Mouse (Mus musculus) neural tube, embryonic 13.5 days (tissue): ENCODE data around the gene Acads. TPM values are rescaled to one million over a fixed set of nuclear protein-coding genes. Genes with fewer than 3 reads are reported as not detected.
A peak's percentile ranks its signal among the peaks of the same experiment; 100 is the strongest.

Experiments
- ATAC-seq: fragments of 200-750 bp; cut with Nextera tagmentation; 2 replicates; pipeline ENCODE4 v1.8.0; 2017; ENCODE audit warnings: low read depth, mild to moderate bottlenecking, moderate TSS enrichment, moderate library complexity
- H3K27ac ChIP-seq: fragments of 300-500 bp; sonication (generic); replicated peaks from 2 replicates; pipeline ENCODE4 v1.5.1; 2015; ENCODE audit warnings: moderate library complexity, mild to moderate bottlenecking, inconsistent platforms
- H3K27me3 ChIP-seq: fragments of 300-500 bp; sonication (generic); 2 replicates; pipeline ENCODE4 v1.6.1; 2015; ENCODE audit warnings: mild to moderate bottlenecking, inconsistent platforms
- H3K36me3 ChIP-seq: fragments of 300-500 bp; sonication (generic); 2 replicates; pipeline ENCODE4 v1.6.1; 2015; ENCODE audit warnings: mild to moderate bottlenecking, inconsistent platforms
- H3K4me1 ChIP-seq: fragments of 300-500 bp; sonication (generic); replicated peaks from 2 replicates; pipeline ENCODE4 v1.6.1; 2015; ENCODE audit warnings: inconsistent platforms
- H3K4me2 ChIP-seq: fragments of 300-500 bp; sonication (generic); 2 replicates; pipeline ENCODE4 v1.6.1; 2015; ENCODE audit warnings: inconsistent platforms, mild to moderate bottlenecking, moderate library complexity
- H3K4me3 ChIP-seq: fragments of 300-500 bp; sonication (generic); 2 replicates; pipeline ENCODE4 v1.5.1; 2015; ENCODE audit warnings: mild to moderate bottlenecking, inconsistent platforms
- H3K9ac ChIP-seq: fragments of 300-500 bp; sonication (generic); 2 replicates; pipeline ENCODE4 v1.6.1; 2015; ENCODE audit warnings: moderate library complexity, mild to moderate bottlenecking, inconsistent platforms
- H3K9me3 ChIP-seq: fragments of 300-500 bp; sonication (generic); 2 replicates; pipeline ENCODE4 v1.6.1; 2016; ENCODE audit warnings: inconsistent platforms
- WGBS: fragments of 180-500 bp; shearing (Covaris S2); methylation state at CpG from one replicate; pipeline ENCODE4 v1.1.7; 2015; 5-methylcytosine and 5-hydroxymethylcytosine counted together
- polyA plus RNA-seq: library from polyadenylated mRNA; unstranded; fragments of >200 nt; fragmentation: Nextera tagmentation; extraction: Ambion mirVana; gene quantifications from 2 replicates; pipeline ENCODE4 v1.2.1, GENCODE M21; 2015

Gene Acads
- polyA plus RNA-seq, 1 experiment from 2014 or later, result 29.1 TPM

- no peaks in the 10 kb centered on the region for H3K27me3 ChIP-seq
- 87% methylated on average over 3 of the region's 3 CpGs for WGBS
- no peak overlapping the region for H3K27ac ChIP-seq
- no peak overlapping the region for H3K9ac ChIP-seq
- H3K9me3 ChIP-seq, result no peaks in the 10 kb centered on the region; the same call in 1 of the 2 replicates
- H3K4me2 ChIP-seq, result no peak overlapping the region
- peaks cover 8% of the 10 kb centered on the region for H3K4me1 ChIP-seq
- H3K4me3 ChIP-seq, result no peak overlapping the region
- H3K36me3 ChIP-seq, result peaks cover 79% of the 10 kb centered on the region
- ATAC-seq, result no peak
Observed at GRCm38 (mm10) chr5:115147388-115147787, 28.2 kb upstream of the Acads start.

DNA sequence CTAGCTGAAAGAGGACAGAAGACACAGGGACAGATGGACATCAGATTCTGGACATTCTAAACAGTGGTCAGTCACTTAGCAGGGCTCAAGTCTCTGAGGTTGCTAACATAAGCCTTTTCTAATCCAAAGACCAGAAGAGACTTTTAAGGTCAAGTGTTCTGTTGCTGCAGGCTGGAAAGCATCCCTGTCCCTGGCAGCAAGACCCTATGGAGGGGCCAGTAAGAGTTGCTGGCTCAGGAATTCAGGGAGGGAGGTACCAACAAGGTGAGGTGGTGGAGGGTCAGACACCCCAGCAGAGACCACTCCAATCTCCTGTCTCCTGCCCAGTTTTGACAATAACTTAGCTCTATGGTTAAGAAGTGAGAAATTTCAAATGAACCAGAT, 27.6 kb upstream of the Acads start:
- no peak overlapping the region for H3K4me3 ChIP-seq
- no peak overlapping the region for H3K27ac ChIP-seq
- no peak overlapping the region for H3K9ac ChIP-seq
- no peak overlapping the region for H3K4me2 ChIP-seq
- no peaks in the 10 kb centered on the region for H3K27me3 ChIP-seq
- H3K36me3 ChIP-seq, result peaks cover 79% of the 10 kb centered on the region
- no peaks in the 10 kb centered on the region; the same call in 1 of the 2 replicates for H3K9me3 ChIP-seq
- peaks cover 3% of the 10 kb centered on the region; the same call in 1 of the 2 replicates for H3K4me1 ChIP-seq
- ATAC-seq, result no peak

- WGBS, result 87% methylated on average over 6 of the region's 6 CpGs
- H3K4me3 ChIP-seq, result no peak overlapping the region
- H3K27me3 ChIP-seq, result no peaks in the 10 kb centered on the region
- H3K4me2 ChIP-seq, result no peak overlapping the region
- no peak for ATAC-seq
- peaks cover 79% of the 10 kb centered on the region for H3K36me3 ChIP-seq
- no peaks in the 10 kb centered on the region for H3K4me1 ChIP-seq
- H3K9ac ChIP-seq, result no peak overlapping the region
- no peak overlapping the region for H3K27ac ChIP-seq
- H3K9me3 ChIP-seq, result no peaks in the 10 kb centered on the region; the same call in 1 of the 2 replicates
Observed at GRCm38 (mm10) chr5:115145976-115146746, 27.0 kb upstream of the Acads start.

DNA sequence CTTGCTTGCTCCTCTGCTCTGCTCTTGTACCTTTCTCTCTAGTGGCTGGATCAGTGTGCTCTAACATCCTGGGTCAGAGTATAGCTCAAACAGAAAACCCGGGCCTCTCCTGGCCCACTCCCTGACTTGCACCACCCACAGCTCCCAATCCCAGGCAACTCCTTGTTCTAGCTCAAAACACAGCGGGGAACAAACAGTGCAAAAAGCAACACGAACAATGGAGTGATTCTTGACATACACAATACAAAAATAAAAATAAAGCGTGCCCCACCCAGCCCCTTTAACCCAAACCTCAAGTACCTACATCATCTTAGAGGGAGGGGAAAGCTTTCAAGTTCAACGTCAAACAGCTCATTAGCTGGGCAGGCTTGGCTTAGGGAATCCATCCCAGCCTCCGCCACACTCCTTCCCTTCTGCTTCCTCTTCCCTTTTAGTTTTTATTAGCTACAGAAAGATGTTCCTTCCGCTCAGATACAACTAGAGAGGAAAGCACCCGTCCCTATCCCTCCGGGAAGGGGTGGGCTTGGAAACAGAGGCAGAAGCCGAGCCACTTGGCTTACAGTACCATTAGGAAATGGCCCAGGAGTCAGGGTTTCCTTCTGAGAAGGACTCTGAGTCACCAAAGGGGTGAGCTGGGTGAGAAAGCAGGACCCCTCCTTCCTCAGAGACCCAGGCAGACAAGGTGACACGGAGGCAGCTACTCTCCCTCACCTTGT, 26.3 kb upstream of the Acads start:
- ATAC-seq, result no peak
- H3K36me3 ChIP-seq, result peaks cover 72% of the 10 kb centered on the region
- no peak overlapping the region for H3K27ac ChIP-seq
- H3K4me2 ChIP-seq, result no peak overlapping the region
- H3K9me3 ChIP-seq, result no peaks in the 10 kb centered on the region; the same call in 1 of the 2 replicates
- H3K27me3 ChIP-seq, result no peaks in the 10 kb centered on the region
- no peak overlapping the region for H3K9ac ChIP-seq
- H3K4me1 ChIP-seq, result no peaks in the 10 kb centered on the region
- no peak overlapping the region for H3K4me3 ChIP-seq
- WGBS, result 78% methylated on average over 11 of the region's 11 CpGs

- Histone ChIP-seq H3K27ac (no peak overlapping the region), H3K27me3 (no peaks in the 10 kb centered on the region), H3K9me3 (no peaks in the 10 kb centered on the region; the same call in 1 of the 2 replicates), H3K4me2 (no peak overlapping the region), H3K36me3 (peaks cover 62% of the 10 kb centered on the region), H3K4me3 (no peak overlapping the region), H3K9ac (no peak overlapping the region), H3K4me1 (no peaks in the 10 kb centered on the region)
- 79% methylated on average over 6 of the region's 6 CpGs for WGBS
- no peak for ATAC-seq
Observed at GRCm38 (mm10) chr5:115144471-115144870, 25.3 kb upstream of the Acads start.

GRCm38 (mm10) chr5:115143552-115143951, 24.4 kb upstream of the Acads start:
- H3K27ac ChIP-seq, result no peak overlapping the region
- no peaks in the 10 kb centered on the region for H3K27me3 ChIP-seq
- no peaks in the 10 kb centered on the region for H3K9me3 ChIP-seq
- H3K4me3 ChIP-seq, result no peak overlapping the region
- H3K4me2 ChIP-seq, result no peak overlapping the region
- 85% methylated on average over 10 of the region's 10 CpGs for WGBS
- peaks cover 54% of the 10 kb centered on the region for H3K36me3 ChIP-seq
- ATAC-seq, result no peak
- no peak overlapping the region; the same call in 1 of the 2 replicates for H3K9ac ChIP-seq
- H3K4me1 ChIP-seq, result no peaks in the 10 kb centered on the region

DNA sequence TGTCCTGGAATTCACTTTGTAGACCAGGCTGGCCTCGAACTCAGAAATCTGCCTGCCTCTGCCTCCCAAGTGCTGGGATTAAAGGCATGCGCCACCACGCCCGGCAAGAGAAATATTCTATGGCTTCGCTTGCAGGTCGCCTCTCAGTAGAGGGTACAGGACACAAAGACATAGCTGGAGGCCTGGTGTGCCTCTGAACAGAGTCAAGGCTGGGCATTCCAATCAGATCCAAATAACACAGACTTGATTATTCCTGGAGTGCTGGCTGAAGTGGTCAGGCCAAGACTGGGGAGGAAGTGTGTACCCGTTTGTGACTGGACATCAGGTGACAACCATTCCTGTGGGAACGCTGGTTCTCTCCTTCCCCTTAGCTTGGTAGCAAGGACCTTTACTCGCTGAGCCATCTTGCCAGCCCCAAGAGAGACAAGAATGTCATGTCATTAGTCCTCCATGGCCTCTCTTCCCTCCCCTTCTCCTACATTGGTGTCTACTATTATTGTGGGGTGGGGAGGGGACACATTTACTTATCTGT, 23.1 kb upstream of the Acads start:
- Histone ChIP-seq H3K27me3 (no peaks in the 10 kb centered on the region), H3K9ac (no peak overlapping the region), H3K4me2 (no peak overlapping the region), H3K27ac (no peak overlapping the region), H3K4me3 (no peak overlapping the region), H3K4me1 (no peaks in the 10 kb centered on the region), H3K36me3 (peaks cover 41% of the 10 kb centered on the region), H3K9me3 (no peaks in the 10 kb centered on the region)
- WGBS, result 86% methylated on average over 9 of the region's 9 CpGs
- no peak for ATAC-seq

DNA sequence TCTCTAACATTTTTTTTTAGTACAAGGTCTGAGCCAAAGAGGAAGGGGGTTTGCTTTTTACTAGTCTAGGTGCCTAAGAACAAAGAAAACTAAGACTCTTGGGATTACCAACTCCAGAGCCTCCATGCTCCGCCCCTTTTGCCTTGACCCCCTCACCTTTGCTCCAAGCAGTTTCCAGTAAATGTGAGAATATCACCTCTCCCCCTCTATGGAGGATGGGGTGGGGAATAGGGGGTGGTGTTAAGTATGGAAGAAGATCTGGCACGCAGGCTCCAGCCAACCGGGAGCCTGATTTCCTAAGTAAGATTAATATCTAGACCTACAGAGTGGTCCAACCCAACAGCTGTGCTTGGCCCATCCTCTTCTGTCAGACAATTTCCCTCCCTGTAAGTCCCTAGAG, 21.6 kb upstream of the Acads start:
- ATAC-seq, result no peak
- Histone ChIP-seq H3K9me3 (no peaks in the 10 kb centered on the region), H3K9ac (no peak overlapping the region), H3K27me3 (no peaks in the 10 kb centered on the region), H3K4me3 (no peak overlapping the region), H3K4me1 (no peaks in the 10 kb centered on the region), H3K4me2 (no peak overlapping the region), H3K36me3 (peaks cover 26% of the 10 kb centered on the region), H3K27ac (no peak overlapping the region)
- WGBS, result 77% methylated on average over 3 of the region's 3 CpGs

DNA sequence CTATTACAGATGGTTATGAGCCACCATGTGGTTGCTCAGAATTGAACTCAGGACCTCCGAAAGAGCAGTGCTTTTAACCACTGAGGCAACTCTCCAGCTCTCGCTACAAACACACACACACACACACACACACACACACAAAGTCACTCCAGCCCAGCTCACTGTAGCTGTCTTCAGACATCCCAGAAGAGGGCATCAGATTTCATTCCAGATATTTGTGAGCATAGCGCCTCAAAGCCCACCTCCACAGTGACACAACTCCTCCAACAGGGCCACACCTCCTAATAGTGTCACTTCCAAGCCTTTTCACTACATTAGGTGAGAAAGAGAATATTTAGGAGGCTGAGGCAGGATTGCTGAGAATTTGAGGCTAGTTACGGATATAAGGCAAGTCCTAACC, 20.0 kb upstream of the Acads start:
- Histone ChIP-seq H3K27ac (no peak overlapping the region), H3K4me3 (no peak overlapping the region), H3K36me3 (peaks cover 11% of the 10 kb centered on the region; the same call in 1 of the 2 replicates), H3K4me2 (no peak overlapping the region), H3K9me3 (no peaks in the 10 kb centered on the region), H3K27me3 (no peaks in the 10 kb centered on the region), H3K9ac (no peak overlapping the region), H3K4me1 (peaks cover 2% of the 10 kb centered on the region)
- ATAC-seq, result no peak
- 66% methylated on average over 4 of the region's 4 CpGs for WGBS

DNA sequence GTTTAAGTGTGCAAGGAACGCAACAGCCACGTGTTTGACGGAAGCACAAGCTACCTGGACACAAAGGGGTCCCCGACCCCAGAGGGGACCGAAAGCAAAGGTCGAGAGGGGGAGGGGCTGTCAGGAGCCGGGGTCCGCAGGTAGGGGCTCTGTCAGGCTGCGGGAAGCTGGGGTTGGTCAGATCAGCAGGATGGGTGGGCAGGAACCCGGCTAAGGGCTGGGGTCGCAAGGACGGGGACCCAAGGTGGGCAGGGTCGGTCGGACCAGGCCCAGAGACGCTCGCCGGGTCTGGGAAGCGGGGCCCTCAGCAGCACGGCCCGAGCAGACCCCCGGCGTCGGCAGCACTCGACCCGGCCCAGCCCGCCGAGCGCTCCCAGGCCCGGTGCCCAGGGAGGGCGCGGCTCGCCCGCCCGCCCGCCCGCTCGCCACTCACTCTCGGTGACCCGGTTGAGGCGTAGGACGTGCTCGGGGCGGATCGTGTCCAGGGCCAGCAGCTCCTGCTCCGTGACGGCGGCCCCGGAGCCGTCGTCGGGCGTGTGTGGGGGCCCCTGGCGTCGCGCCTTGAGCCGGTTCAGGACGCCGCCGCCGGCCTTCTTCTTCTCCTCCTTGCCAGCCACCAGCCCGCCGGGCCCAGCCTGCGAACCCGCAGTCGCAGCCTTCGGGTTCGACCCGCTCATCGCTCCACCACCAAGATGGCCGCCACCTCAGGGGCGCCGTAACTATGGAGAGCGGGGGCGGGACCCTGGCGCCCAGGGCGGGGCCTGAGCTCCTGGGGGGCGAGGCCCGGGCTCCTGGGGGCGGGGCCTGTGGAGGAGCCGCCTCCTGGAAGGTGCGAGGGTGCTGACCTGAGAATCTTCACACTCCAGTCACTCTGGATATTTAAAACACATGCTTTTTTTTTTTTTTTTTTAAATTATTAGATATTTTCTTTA, 15.4 kb upstream of the Acads start, which contains the start of gene Unc119b:
Gene Unc119b (minus strand): TSS at position 742 of the 932 bp plus-strand sequence.
- H3K36me3 ChIP-seq, result peaks cover 9% of the 10 kb centered on the region
- peak within 1 kb of the TSS; percentile 94 for H3K9ac ChIP-seq
- peak within 1 kb of the TSS; percentile 88 for H3K4me3 ChIP-seq
- H3K27ac ChIP-seq, result peak within 1 kb of the TSS; percentile 59; the same call in 1 of the 2 replicates
- whole genome bisulfite sequencing, result under 1% methylated on average over 67 of the region's 81 CpGs
- H3K4me2 ChIP-seq, result peak within 1 kb of the TSS; percentile 89
- peak; percentile 94 for ATAC-seq
- H3K4me1 ChIP-seq, result peaks cover 23% of the 10 kb centered on the region
- no peaks in the 10 kb centered on the region for H3K27me3 ChIP-seq
- H3K9me3 ChIP-seq, result no peaks in the 10 kb centered on the region

- Histone ChIP-seq H3K27ac (no peak overlapping the region), H3K36me3 (peaks cover 19% of the 10 kb centered on the region), H3K4me1 (peaks cover 23% of the 10 kb centered on the region), H3K27me3 (no peaks in the 10 kb centered on the region), H3K9ac (peak overlapping the region; percentile 94), H3K4me2 (peak overlapping the region; percentile 89), H3K9me3 (no peaks in the 10 kb centered on the region), H3K4me3 (peak overlapping the region; percentile 88)
- no peak for ATAC-seq
- WGBS, result 57% methylated on average over 6 of the region's 6 CpGs
Observed at GRCm38 (mm10) chr5:115133358-115134066, 14.4 kb upstream of the Acads start.
